Mouse (Mus musculus): ENCODE results near the gene Ndufs2.

Gene Ndufs2

GRCm38 (mm10) chr1:171193911-171194830, 57.0 kb downstream of the Ndufs2 start:
- DNase-seq = no peak

- no peak for DNase-seq
Observed at GRCm38 (mm10) chr1:171193093-171193840, 57.9 kb downstream of the Ndufs2 start.

- DNase-seq = no peak
Observed at GRCm38 (mm10) chr1:171192283-171192682, 58.9 kb downstream of the Ndufs2 start.

GRCm38 (mm10) chr1:171190832-171191231, 60.4 kb downstream of the Ndufs2 start:
- DNase-seq = no peak

GRCm38 (mm10) chr1:171189476-171190114, 61.6 kb downstream of the Ndufs2 start:
- no peak for DNase-seq

GRCm38 (mm10) chr1:171189046-171189445, 62.1 kb downstream of the Ndufs2 start:
- no peak for DNase-seq

- DNase-seq = no peak
Observed at GRCm38 (mm10) chr1:171187851-171188700, 63.1 kb downstream of the Ndufs2 start.

GRCm38 (mm10) chr1:171185655-171186054, 65.5 kb downstream of the Ndufs2 start:
- no peak for DNase-seq

Data from lung, postnatal 4 days (tissue).